Mouse (Mus musculus) limb, embryonic 13.5 days (tissue): ENCODE data around the gene Prdx5. TPM values are rescaled to one million over a fixed set of nuclear protein-coding genes. Genes with fewer than 3 reads are reported as not detected.

Experiments used
- ATAC-seq: fragments of 200-750 bp; cut with Nextera tagmentation; 2 replicates; pipeline ENCODE4 v1.8.0; 2017; ENCODE audit warnings: low read depth, moderate number of reproducible peaks, moderate TSS enrichment; ENCODE audit not compliant: low FRiP score
- H3K27ac ChIP-seq: fragments of 300-500 bp; sonication (generic); 2 replicates; pipeline ENCODE4 v1.5.1; 2015; ENCODE audit warnings: inconsistent platforms, mild to moderate bottlenecking, moderate library complexity
- H3K27me3 ChIP-seq: fragments of 300-500 bp; sonication (generic); 2 replicates; pipeline ENCODE4 v1.6.1; 2015; ENCODE audit warnings: mild to moderate bottlenecking, inconsistent platforms
- H3K36me3 ChIP-seq: fragments of 300-500 bp; sonication (generic); 2 replicates; pipeline ENCODE4 v1.6.1; 2015; ENCODE audit warnings: inconsistent platforms, mild to moderate bottlenecking, moderate library complexity
- H3K4me1 ChIP-seq: fragments of 300-500 bp; sonication (generic); 2 replicates; pipeline ENCODE4 v1.6.1; 2015; ENCODE audit warnings: inconsistent platforms
- H3K4me2 ChIP-seq: fragments of 300-500 bp; sonication (generic); replicated peaks from 2 replicates; pipeline ENCODE4 v1.6.1; 2015; ENCODE audit warnings: inconsistent platforms, mild to moderate bottlenecking, moderate library complexity
- H3K4me3 ChIP-seq: fragments of 300-500 bp; sonication (generic); 2 replicates; pipeline ENCODE4 v1.5.1; 2015; ENCODE audit warnings: moderate library complexity, mild to moderate bottlenecking, inconsistent platforms
- H3K9ac ChIP-seq: fragments of 300-500 bp; sonication (generic); 2 replicates; pipeline ENCODE4 v1.6.1; 2015; ENCODE audit warnings: mild to moderate bottlenecking, inconsistent platforms
- H3K9me3 ChIP-seq: fragments of 300-500 bp; sonication (generic); 2 replicates; pipeline ENCODE4 v1.6.1; 2016; ENCODE audit warnings: inconsistent platforms
- WGBS: fragments of 180-500 bp; shearing (Covaris S2); methylation state at CpG from one replicate; pipeline ENCODE4 v1.1.7; 2015; 5-methylcytosine and 5-hydroxymethylcytosine counted together
- polyA plus RNA-seq: library from polyadenylated mRNA; unstranded; fragments of >200 nt; fragmentation: Nextera tagmentation; extraction: Ambion mirVana; gene quantifications from 2 replicates; pipeline ENCODE4 v1.2.1, GENCODE M21; 2015

Prdx5 gene
- polyA plus RNA-seq, 1 experiment from 2014 or later: 223 TPM

DNA sequence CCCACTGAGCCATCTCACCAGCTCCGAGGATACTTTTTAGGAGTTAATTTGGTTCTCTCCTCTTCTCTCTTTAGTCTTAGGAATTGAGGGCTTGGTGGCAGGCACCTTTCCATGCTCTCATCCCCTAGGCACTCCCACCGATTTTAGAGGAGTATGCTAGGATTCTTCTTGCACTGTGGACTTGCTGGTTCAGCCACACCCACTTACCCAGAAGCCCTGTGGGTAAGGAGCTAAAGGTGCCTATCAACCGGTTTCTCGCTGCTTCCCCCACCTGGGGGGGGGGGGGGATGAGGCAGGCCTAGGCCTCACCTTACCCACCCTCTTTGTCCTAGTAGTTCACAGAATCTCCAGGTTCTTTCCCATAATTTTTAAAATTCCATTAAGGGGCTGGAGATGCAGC is 37.8 kb upstream of the Prdx5 start:
- Histone ChIP-seq H3K9ac (no peak overlapping the region), H3K27me3 (no peaks in the 10 kb centered on the region), H3K36me3 (peaks cover 16% of the 10 kb centered on the region), H3K9me3 (no peaks in the 10 kb centered on the region), H3K27ac (no peak overlapping the region), H3K4me1 (peaks cover 23% of the 10 kb centered on the region), H3K4me2 (no peak overlapping the region), H3K4me3 (no peak overlapping the region)
- no peak for ATAC-seq
- 43% methylated on average over 4 of the region's 4 CpGs for WGBS

DNA sequence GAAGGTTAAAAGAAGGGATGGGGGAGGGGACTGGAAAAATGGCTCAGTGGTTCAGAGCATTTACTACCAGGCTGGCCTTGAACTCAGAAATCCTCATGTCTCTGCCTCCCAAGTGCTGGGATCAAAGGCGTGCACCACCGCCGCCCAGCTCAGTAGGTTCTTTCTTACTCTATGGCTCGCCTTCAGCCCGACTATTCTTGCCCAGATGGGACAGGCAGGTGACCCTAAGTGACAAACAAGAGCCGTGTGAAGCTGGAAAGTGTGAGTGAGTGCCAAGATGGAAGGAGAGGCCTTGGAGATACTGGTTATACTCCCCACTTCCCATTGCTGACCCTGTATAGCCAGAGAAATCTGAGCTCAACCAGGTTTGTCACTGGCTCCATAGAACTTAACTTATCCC is 33.8 kb upstream of the Prdx5 start:
- Histone ChIP-seq H3K4me3 (no peak overlapping the region), H3K4me2 (no peak overlapping the region), H3K36me3 (peaks cover 11% of the 10 kb centered on the region), H3K9me3 (no peaks in the 10 kb centered on the region), H3K27ac (no peak overlapping the region), H3K27me3 (no peaks in the 10 kb centered on the region), H3K4me1 (peaks cover 24% of the 10 kb centered on the region), H3K9ac (no peak overlapping the region)
- ATAC-seq: no peak
- 89% methylated on average over 6 of the region's 6 CpGs for WGBS

DNA sequence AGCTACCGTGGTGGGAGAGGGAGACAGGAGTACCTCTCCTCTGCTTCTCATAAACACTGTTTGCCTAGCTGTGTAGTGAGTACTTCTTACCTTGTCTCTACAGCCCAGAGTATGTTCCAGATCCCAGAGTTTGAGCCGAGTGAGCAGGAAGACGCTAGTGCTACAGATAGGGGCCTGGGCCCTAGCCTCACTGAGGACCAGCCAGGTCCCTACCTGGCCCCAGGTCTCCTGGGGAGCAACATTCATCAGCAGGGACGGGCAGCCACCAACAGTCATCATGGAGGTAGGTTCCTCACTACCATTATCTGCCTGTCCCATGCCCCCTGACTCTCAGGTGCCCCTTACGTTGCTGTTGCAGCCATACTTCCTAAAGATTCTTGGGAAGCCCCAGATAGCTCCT is 32.9 kb upstream of the Prdx5 start:
- H3K4me2 ChIP-seq: peak overlapping the region; percentile 98
- peaks cover 24% of the 10 kb centered on the region for H3K4me1 ChIP-seq
- peak overlapping the region; percentile 90 for H3K27ac ChIP-seq
- peak overlapping the region; percentile 70 for H3K4me3 ChIP-seq
- peak overlapping the region; percentile 85 for H3K9ac ChIP-seq
- WGBS: 24% methylated on average over 5 of the region's 5 CpGs
- H3K9me3 ChIP-seq: no peaks in the 10 kb centered on the region
- ATAC-seq: 0 out of 2 replicates have a peak, but pooled peaks have one; percentile 2
- H3K27me3 ChIP-seq: 0 out of 2 replicates have a peak, but pooled peaks cover 1% of the 10 kb centered on the region
- H3K36me3 ChIP-seq: peaks cover 11% of the 10 kb centered on the region; the same call in 1 of the 2 replicates

DNA sequence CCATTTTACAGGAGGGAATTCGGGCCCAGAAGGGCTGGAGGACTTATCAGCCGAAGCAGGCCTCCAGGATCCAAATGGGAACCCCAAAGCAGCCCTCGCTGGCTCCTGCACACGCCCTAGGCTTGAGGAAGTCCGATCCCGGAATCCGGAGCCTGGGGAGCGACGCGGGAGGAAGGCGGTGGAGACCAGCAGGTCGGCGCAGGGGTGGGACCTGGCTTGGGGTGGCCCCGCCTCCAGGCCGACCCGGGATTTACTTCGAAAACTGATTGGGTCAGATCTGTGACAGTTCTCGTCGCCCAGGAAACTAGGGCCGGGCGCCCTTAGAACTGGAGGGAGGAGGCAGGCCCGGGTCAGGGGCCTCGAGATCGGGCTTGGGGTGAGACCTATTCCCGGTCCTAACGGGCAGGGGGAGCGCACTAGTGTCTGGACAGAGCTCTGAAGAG is 32.4 kb upstream of the Prdx5 start, which contains the start of gene Gpr137:
TSS of gene Gpr137 (minus strand) at position 232 of the 443 bp plus-strand sequence.
- H3K36me3 ChIP-seq: peaks cover 11% of the 10 kb centered on the region; the same call in 1 of the 2 replicates
- H3K27ac ChIP-seq: peak within 1 kb of the TSS; percentile 90
- peaks cover 24% of the 10 kb centered on the region for H3K4me1 ChIP-seq
- H3K27me3 ChIP-seq: 0 out of 2 replicates have a peak, but pooled peaks cover 4% of the 10 kb centered on the region
- peak within 1 kb of the TSS; percentile 98 for H3K4me2 ChIP-seq
- no peaks in the 10 kb centered on the region for H3K9me3 ChIP-seq
- ATAC-seq: peak; percentile 88
- H3K4me3 ChIP-seq: peak within 1 kb of the TSS; percentile 70
- WGBS: under 1% methylated on average over 27 of the region's 27 CpGs
- H3K9ac ChIP-seq: peak within 1 kb of the TSS; percentile 89

DNA sequence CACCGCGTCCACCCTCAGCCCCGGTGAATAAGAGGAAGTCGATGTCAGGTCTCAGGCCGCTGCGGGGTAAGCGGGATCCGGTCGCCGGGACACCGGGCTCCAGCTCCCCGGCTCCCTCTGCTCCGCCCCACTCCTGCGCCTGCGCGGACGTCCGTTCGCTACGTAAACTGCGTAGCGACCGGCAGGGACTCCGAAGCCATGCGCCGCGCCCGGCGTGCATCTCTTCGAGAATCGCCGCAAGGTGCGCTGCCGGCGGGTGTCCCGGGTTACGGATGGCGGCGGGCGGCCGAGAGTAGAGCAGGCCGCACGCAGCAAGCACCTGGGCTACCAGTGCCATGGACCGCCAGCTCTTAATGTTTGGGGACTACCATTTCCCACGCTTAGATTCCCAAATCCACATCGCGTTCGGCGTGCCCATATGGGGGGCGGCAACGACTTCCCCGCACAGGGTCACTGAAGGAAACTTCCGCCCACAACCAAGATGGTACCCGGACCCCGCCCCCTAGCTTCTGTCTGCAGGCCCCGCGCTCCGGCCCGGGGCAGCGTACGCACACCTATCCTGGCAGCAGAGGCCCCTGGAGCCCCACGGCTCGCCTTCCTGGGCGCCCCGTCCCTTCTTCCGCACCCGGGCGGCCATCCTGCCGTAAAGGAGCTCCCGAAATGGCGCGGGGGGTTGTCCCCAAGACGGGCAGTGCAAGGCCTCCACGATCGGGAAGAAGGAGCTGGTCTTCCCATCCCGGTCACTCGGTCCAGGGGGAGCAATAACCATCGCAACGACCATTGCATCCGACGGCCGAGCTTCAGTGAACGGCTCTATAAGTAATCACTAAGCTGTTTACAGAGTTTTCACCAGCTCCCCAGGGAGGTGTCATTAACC is 31.7 kb upstream of the Prdx5 start, which contains the start of gene Bad:
TSS of gene Bad (plus strand) at position 490 of the 877 bp plus-strand sequence.
- H3K36me3 ChIP-seq: peaks cover 11% of the 10 kb centered on the region; the same call in 1 of the 2 replicates
- WGBS: under 1% methylated on average over 83 of the region's 83 CpGs
- H3K9me3 ChIP-seq: no peaks in the 10 kb centered on the region
- H3K27ac ChIP-seq: peak within 1 kb of the TSS; percentile 90
- peaks cover 24% of the 10 kb centered on the region for H3K4me1 ChIP-seq
- H3K4me3 ChIP-seq: peak within 1 kb of the TSS; percentile 70
- H3K9ac ChIP-seq: peak within 1 kb of the TSS; percentile 89
- H3K27me3 ChIP-seq: peaks cover 7% of the 10 kb centered on the region; the same call in 1 of the 2 replicates
- H3K4me2 ChIP-seq: peak within 1 kb of the TSS; percentile 98
- peak; percentile 77 for ATAC-seq

DNA sequence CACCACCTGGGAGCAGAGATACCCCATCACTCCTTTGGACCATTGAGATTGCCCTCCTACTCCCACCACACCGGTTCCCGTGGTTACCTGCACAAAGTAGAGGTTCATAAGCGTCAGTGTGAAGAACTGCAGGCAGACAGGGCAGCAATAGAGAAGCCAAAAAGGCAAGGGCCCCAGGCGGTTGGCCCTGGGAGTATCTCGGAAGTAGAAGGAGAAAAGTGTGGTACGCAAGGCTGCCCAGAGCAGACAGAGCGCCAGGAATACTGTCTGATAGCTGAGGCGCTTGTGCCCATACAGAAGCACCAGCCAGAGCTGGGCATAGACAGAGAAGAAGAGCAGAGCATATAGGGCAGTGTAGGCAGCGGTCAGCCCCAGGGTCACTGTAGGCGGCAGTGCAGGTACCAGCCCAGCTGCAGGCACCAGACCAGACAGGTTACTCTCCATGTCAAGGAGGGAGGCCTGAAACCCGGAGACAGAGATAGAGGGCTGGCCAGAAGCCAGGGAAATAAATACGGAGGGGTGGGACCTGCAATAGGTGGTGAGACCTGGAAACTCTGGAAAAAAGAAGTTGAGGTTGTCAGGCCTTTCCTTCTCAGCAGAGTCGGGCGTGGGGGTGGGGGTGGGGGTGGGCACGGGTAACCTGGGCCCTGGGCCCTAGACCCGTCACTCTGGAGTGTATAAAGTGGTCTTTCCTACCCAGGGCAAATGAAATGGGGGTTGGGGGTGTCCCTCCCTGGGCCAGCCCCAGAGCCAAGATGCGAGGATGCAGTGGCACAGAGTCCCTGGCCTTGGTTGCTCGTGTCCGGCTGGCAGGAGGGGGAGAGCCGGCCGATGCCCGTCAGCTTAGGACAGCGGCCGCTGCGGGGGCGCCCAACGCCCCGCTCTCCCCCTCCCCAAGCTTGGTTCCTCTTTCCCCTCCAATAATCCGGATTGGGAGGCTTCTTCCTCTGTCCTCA is 30.8 kb upstream of the Prdx5 start:
- peak; percentile 2; the same call in 1 of the 2 replicates for ATAC-seq
- no peak overlapping the region for H3K27ac ChIP-seq
- 22% methylated on average over 28 of the region's 29 CpGs for WGBS

DNA sequence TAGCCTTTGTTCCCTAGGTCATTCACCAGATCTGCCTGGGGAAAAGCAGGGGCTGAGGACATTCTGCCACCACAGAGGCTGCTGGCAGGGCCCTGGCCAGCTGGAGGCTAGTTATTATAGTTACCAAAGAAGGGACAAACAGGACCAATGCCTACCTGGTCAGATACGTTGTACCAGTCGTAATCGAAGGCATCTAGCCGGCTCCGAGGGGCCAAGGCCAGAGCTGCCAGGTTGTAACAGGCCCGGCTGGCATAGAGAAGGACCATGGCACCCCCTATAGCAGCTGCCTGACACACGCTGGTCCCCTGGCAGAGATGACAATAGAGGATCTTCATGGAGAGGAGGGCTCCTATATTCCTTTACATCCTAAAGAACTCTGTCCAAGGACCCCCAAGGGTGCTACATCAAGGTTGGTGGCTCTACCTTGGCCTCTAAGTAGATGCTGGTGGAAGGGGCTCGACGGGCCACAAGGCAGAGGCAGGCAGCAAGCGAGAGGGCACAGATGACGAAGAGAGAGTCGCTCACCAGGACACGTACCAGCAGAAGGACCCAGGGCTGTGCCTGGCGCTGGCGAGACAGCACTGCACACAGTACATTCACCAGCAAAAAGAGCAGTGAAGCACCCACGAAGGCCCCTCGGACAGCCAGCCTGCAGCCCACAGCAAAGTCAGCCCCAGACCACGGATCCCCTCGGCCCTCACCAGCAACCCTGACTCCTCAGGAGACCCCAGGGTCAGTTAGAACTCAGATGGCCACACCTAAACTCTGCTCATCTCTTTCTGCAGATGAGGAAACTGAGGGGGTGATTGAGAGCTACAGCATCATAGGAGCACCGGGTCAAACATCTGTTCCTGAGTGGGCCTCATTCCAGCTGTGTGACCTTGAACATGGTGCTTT is 29.4 kb upstream of the Prdx5 start:
- Histone ChIP-seq H3K4me1 (peaks cover 24% of the 10 kb centered on the region), H3K4me3 (no peak overlapping the region), H3K9me3 (no peaks in the 10 kb centered on the region), H3K4me2 (peak overlapping the region; percentile 98; the same call in 1 of the 2 replicates), H3K27ac (no peak overlapping the region), H3K36me3 (no peaks in the 10 kb centered on the region), H3K9ac (no peak overlapping the region), H3K27me3 (peaks cover 29% of the 10 kb centered on the region)
- 89% methylated on average over 20 of the region's 20 CpGs for WGBS
- no peak for ATAC-seq

More for the DNA sequence above, 30.8 kb upstream of the Prdx5 start:
- Histone ChIP-seq H3K9me3 (no peaks in the 10 kb centered on the region), H3K4me1 (peaks cover 24% of the 10 kb centered on the region), H3K36me3 (peaks cover 5% of the 10 kb centered on the region; the same call in 1 of the 2 replicates), H3K4me2 (peak overlapping the region; percentile 98), H3K9ac (peak overlapping the region; percentile 89), H3K4me3 (peak overlapping the region; percentile 70), H3K27me3 (peaks cover 16% of the 10 kb centered on the region)

DNA sequence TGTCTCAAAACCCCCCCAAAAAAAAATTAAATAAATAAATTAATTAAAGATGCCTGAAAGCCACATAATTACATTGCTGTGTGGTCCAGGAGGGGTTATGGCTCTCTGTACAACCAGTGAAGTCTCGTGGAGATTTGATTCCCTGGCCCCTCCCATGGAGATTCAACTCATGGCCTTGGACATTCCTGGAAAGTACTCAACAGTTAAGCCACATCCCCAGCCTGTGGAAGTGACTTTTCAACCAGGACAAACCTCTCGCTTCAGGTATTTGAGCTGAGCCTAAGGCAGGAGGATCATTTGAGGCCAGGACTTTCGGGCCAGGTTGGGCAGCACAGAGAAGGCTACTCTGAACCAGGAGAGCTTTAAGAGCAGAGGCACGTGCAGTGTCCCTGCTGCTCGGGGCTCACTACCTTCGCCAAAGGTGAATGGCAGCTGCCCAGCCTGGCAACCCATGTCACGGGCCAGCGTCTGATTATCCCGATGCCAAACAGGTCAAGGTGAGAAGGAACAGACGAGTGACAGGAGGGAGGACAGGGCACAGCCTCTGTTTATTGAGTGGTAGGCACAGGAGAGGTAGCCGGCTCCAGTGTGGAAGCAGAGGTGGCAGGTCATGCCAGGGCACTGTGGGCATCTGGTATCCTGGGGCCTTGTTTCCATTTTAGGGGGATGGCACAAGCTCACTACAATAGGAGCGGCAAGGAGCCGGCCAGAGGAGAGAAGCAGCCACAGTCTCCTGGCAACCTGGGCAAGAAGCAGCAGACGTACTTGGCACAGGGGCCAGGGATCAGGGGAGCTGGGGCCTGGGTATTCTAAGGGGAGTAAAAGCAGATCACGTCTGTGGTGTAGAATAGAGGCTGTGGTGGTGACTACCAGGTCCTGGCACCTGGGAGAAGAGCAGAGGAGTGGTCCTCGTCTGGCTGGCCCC is 27.9 kb upstream of the Prdx5 start:
- ATAC-seq: no peak
- peaks cover 44% of the 10 kb centered on the region for H3K27me3 ChIP-seq
- H3K27ac ChIP-seq: no peak overlapping the region
- no peak overlapping the region for H3K4me2 ChIP-seq
- 78% methylated on average over 16 of the region's 16 CpGs for WGBS
- H3K4me3 ChIP-seq: no peak overlapping the region
- H3K36me3 ChIP-seq: no peaks in the 10 kb centered on the region
- H3K9ac ChIP-seq: no peak overlapping the region
- H3K4me1 ChIP-seq: peaks cover 28% of the 10 kb centered on the region
- H3K9me3 ChIP-seq: no peaks in the 10 kb centered on the region

DNA sequence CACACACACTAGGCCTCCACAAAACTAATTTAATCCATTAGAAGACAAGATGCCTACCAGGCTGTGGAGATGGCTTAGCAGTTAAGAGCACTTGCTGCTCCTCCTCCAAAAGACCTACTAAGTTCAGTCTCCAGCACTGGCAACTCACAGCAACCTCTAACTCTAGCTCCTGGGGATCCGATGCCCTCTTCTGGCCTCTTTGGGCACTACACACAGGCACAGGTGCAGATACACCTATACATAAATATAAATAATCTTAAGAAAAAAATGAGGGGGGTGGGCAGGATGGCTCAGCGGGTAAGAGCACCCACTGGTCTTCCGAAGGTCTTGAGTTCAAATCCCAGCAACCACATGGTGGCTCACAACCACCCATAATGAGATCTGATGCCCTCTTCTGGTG is 26.4 kb upstream of the Prdx5 start:
- Histone ChIP-seq H3K36me3 (no peaks in the 10 kb centered on the region), H3K9me3 (no peaks in the 10 kb centered on the region), H3K4me3 (no peak overlapping the region), H3K27me3 (peaks cover 59% of the 10 kb centered on the region), H3K4me2 (no peak overlapping the region), H3K4me1 (peaks cover 25% of the 10 kb centered on the region), H3K9ac (no peak overlapping the region), H3K27ac (no peak overlapping the region)
- WGBS: 15% methylated on average over 3 of the region's 3 CpGs
- ATAC-seq: no peak
